Mouse (Mus musculus): Measurements from ENCODE around the gene Plscr1.

The Plscr1 gene

GRCm38 (mm10) chr9:92249447-92249852 is at the start of gene Plscr1:
Gene Plscr1 (plus strand): TSS chr9:92249750.
- DNase-seq = no peak

GRCm38 (mm10) chr9:92204397-92204796 is 45.2 kb upstream of the Plscr1 start:
- DNase-seq = no peak

- peak; percentile 61 for DNase-seq
Measured at GRCm38 (mm10) chr9:92207307-92207706, 42.2 kb upstream of the Plscr1 start.

- no peak for DNase-seq
Measured at GRCm38 (mm10) chr9:92207757-92208156, 41.8 kb upstream of the Plscr1 start.

GRCm38 (mm10) chr9:92209850-92210249 is 39.7 kb upstream of the Plscr1 start:
- no peak for DNase-seq

GRCm38 (mm10) chr9:92210386-92210967 is 39.1 kb upstream of the Plscr1 start:
- no peak for DNase-seq

- DNase-seq = no peak
Measured at GRCm38 (mm10) chr9:92211048-92211447, 38.5 kb upstream of the Plscr1 start.

- peak; percentile 6 for DNase-seq
Measured at GRCm38 (mm10) chr9:92217484-92217883, 32.1 kb upstream of the Plscr1 start.

- DNase-seq = no peak
Measured at GRCm38 (mm10) chr9:92217896-92218295, 31.7 kb upstream of the Plscr1 start.

GRCm38 (mm10) chr9:92220151-92220550 is 29.4 kb upstream of the Plscr1 start:
- DNase-seq = no peak

GRCm38 (mm10) chr9:92221480-92221879 is 28.1 kb upstream of the Plscr1 start:
- DNase-seq = no peak

- no peak for DNase-seq
Measured at GRCm38 (mm10) chr9:92224598-92225231, 24.8 kb upstream of the Plscr1 start.

- DNase-seq = no peak
Measured at GRCm38 (mm10) chr9:92226127-92226655, 23.4 kb upstream of the Plscr1 start.

GRCm38 (mm10) chr9:92226795-92227194 is 22.8 kb upstream of the Plscr1 start:
- DNase-seq = no peak

- DNase-seq = no peak
Measured at GRCm38 (mm10) chr9:92228867-92229832, 20.4 kb upstream of the Plscr1 start.

GRCm38 (mm10) chr9:92229833-92230205 is 19.7 kb upstream of the Plscr1 start:
- DNase-seq = no peak

- DNase-seq = no peak
Measured at GRCm38 (mm10) chr9:92234901-92235458, 14.6 kb upstream of the Plscr1 start.

- no peak for DNase-seq
Measured at GRCm38 (mm10) chr9:92248773-92249446, 640 bp upstream of the Plscr1 start.

GRCm38 (mm10) chr9:92249987-92250772 is 630 bp downstream of the Plscr1 start:
- DNase-seq = peak; percentile 91

- no peak for DNase-seq
Measured at GRCm38 (mm10) chr9:92252718-92253117, 3.2 kb downstream of the Plscr1 start.

- DNase-seq = no peak
Measured at GRCm38 (mm10) chr9:92253585-92254321, 4.2 kb downstream of the Plscr1 start.
